Mouse (Mus musculus) lung, postnatal 10 days (tissue): ENCODE measurements around the gene B3gnt3.
"Not testable (repeated sequence)": the region's sequence is repeated elsewhere in the genome, so short reads cannot be mapped to it uniquely, and the experiment has no call there.

Source experiments
- DNase-seq: peaks from one replicate; pipeline ENCODE4 v3.0.0; 2021

The B3gnt3 gene

DNA sequence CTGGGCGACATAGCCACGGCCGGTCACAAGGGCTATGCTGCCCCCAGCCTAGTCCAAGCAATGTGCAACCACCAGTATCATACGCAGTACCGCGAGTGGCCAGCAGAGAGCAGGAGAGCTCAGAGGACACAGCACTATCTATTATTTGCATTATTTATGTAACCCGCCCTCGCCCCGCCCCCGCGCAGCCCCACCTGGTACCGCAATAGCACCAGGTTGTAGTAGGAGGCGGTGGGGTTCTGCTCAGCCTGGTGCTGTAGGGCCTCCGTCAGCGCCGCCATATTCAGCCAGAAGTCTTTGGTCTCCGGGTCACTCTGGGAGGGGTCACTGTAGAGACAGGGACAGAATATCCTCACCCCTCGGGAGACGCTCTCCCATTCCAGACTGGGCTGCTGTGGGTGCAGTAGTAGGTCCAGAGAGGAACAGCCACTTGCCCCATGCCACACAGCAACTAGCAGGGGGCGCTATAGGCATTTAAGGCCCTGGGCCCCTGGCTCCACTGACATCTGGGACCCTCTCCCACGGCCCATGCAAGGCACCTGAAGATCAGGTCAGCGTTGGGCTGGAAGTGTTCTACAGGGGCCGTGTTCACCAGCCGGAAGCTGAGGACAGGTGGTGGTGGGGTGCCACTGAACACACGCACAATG, 8.3 kb upstream of the B3gnt3 start:
- DNase-seq: peak; percentile 87

DNA sequence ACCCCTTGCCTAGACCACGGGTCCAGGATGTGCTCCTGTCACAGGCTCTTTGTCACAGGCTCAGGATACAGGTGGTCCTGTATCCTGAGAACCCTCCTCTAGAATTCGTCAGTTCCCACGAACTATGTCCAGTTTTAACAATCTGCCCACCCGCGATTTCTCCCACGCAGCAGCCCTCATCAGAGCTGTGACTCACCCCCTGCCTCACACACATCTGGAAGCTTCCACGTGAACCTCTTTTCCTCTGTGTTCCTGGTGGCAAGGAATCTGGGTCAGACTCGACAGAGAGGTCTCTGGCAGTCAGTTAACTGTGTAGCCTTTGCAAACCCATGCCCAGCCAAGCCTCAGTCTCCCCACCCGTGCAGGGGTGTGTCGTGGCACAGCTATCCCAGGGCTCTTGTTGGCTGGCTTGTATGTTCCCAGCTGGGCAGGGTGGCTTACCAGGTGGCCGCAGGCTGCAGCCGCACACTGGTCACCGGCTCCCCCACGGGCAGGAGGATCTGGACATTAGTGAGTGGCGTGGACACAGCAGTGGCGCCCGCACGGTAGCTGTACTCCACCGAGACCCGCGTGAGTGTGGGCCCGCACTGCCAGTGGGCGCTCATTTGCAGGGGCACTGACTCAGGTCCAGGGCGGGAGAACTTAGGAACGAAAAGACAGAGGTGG, 7.7 kb upstream of the B3gnt3 start:
- DNase-seq: no peak

DNA sequence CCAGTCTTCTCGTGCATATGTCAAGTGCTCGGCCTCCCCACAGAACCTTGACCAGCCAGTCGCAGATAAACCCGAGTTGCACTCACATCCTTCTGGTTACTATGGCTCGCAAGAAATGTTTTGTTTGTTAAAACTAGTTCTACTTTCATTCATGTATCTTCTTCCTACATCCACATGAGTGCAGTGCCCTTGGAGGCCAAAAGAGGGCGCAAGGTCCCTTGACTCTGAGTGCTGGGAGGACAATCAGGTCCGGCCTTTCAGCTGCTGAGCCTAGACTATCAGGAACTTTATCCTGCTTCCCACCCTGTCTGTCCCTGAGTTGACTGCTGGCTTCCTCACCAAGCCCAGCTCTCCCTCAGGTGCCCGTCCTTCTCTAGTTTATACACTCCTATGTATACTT, 6.3 kb upstream of the B3gnt3 start:
- DNase-seq: peak; percentile 58

DNA sequence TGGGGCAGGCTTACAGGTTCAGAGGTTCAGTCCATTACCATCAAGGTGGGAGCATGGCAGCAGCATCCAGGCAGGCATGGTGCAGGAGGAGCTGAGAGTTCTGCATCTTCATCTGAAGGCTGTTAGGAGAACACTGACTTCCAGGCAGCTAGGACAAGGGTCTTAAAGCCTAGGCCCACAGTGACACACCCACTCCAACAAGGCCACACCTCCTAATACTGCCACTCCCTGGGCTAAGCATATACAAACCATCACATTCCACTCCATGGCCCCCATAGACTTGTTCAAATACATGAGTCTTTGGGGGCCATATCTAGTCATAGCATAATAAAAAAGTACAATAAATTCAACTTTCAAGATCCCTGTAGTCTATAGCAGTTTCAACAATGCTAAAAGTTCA, 1.8 kb upstream of the B3gnt3 start:
- not testable (repeated sequence) for DNase-seq

DNA sequence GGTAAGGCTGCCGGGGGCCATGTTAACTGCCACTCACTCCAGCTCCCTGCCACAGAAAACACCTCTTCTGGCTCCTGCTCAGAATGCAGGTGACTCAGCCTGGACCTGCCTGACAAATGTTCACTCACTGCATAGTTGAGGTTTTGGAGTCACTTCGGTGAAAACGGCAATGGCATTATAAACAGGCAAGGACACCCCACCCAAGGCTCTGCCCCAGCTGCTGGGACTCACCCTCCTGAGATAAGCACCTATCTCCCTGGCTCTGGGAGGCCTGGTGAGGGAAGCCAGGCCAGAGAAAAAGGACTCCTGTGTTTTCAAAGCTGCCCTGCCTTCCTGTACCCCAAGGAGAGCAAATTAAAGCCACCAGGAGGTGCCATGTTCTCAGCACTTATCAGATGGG, 1.3 kb upstream of the B3gnt3 start:
- no peak for DNase-seq

DNA sequence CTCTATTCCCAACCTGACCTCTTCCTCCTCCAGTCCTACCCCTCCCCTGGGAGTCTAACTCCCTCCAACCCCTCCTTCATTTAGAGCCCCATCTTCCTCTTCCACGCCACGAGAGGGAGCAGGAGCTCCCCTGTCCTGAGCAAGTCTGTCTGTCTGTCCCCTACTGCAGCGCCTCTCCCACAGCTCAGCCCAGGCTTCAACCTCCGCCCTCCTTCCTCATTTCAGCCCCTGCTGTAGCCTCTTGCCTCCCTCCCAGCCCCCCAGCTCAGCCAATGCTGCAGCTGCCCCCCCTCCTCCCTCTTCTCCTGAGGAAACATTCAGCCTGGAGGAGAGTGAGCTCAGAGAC, 471 bp upstream of the B3gnt3 start:
- DNase-seq: no peak

DNA sequence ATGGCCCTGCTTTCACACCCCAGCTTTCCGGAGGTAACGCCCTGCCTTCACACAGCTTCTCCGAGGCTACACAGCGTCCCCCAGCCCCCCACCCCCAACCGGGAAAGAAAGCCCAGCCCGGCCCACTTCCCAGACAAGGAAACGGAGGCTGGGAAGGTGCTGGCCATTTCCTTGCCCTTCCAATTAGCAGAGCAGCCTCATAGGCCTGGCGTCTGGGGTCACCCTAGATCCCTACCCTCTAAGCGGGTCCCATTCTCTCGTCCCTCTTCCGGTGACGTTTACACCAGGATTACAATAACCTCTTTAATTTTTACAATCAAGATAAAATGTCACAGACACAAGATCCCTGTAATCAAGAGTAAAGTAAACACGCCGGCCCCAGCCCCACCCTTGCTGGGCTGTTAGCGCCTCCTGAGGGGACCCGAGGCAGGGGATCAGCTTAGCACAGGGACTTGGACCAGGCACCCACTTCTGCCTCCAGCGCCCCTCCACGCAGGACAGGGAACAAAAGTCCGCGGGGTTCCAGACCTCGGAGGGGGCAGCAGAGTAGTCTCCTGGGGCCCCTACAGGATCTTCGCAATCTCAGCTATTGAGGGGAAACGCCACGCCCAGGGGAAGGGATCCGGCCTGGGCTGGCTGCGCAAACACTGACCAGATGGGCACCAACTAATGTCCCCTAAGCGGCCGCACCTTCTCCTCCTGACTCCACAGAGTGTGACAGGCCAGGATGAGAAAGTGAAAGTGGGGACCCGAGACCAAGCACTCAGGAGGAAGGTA, 908 bp downstream of the B3gnt3 start:
- DNase-seq: peak; percentile 59

DNA sequence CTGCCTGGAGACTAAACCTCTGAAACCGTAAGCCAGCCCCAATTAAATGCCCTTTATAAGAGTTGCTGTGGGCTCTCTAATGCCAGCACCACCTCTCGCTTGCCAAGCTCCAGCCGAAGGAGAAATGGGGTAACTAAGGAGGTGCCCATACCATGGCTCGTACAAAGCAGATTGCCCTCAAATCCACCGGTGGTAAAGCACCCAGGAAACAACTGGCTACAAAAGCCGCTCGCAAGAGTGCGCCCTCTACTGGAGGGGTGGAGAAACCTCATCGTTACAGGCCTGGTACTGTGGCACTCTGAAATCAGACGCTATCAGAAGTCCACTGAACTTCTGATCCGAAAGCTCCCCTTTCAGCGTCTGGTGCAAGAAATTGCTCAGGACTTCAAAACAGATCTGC, 6.1 kb downstream of the B3gnt3 start:
- DNase-seq: not testable (repeated sequence)

DNA sequence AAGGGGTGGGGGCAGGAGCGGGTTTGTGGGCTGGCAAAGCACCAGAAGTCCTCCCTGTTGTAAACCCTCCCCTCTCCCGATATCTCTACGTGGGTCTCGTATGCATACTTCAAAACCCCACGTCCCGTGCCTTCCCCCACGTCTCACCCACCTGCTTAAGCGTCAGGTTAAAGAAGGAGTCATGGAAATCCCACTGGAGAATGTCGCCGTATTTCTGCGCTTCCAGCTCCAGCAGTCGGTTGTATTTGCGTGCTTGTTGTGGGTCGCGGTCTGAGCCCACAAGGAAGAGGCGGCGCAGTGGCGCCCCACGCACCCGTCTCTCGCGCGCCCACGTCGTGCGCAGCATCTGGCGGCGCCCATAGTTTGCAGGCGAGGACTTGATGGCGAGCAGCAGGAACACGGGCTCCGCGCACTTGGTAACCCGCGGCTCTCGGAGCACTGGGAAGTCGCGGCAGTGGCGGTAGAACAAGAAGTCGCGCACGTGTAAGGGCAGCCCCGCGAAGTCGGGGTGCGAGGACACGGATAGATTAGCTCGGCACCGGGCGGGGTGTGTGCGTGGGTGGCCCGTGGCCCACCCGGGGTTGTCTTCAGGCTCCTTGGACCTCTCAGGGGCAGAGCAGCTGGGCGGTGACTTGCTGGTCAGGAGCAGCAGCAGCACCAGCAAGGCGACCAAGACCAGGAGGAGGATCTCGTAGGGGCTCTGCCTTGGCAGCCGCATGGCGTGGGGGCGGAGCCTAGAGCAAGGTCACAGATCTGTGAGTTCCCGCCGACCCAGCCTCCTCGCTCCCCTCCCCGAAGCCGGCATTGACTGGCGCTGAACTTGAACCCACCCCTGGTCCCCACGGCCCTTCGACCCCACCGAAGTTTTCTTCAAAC, 8.2 kb downstream of the B3gnt3 start:
- no peak for DNase-seq

DNA sequence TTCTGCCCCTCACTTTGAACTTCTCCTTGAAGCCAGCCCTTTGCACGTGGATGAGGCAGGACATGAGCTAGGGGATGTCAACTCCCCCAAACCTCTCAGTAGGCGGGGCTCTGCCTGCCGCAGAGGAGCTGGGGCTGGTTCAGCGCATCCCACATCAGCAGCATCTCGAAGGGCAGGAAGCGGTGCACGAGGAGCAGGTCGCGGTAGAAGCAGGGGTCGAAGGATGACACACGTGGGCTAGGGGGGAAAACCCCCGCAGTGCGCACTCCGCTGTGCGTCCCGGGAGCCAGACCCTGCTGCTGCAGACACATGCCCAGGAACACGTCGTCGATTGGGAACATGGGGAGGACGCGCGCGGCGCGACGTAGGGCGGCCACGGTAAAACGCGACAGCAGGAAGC, 9.1 kb downstream of the B3gnt3 start:
- no peak for DNase-seq

DNA sequence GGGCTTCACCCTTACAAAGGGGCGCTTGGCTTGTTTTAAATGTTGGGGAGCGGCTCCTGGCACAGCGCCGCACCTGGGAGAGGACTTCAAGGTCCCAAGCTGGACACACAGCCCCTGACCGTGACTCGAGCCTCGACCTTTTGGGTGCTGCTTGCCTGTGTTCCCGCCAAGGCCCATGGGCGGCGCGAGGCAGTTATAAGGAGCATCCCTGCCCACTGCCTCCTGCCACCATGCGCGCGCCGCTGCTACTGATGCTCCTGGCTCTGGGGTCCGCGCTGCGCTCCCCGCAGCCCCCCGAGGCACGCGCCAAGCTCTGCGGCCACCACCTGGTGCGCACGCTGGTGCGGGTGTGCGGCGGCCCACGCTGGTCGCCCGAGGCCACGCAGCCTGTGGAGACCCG, 12.6 kb downstream of the B3gnt3 start, which contains the start of gene Insl3:
Gene Insl3 (plus strand): TSS at position 187 of the 400 bp plus-strand sequence.
- no peak for DNase-seq

DNA sequence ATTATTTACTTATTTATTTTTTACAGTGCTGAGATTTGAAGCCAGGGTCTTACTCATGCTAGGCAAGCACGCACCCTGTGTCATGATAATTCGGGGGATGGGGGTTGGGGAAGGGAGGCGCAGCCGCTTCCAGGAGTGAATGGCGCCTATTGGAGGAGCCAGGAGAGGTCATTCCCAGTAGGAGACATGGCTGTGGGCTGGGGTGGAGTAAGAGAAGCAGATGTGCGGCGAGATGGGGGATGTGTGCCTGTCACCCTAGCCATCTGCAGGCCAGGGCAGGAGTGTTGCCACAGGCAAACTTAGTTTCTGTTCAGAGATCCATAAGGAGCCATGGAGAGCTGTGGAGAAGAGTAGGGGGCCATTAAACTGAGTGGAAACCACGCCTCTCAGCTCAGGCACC, 14.0 kb downstream of the B3gnt3 start:
- DNase-seq: no peak

DNA sequence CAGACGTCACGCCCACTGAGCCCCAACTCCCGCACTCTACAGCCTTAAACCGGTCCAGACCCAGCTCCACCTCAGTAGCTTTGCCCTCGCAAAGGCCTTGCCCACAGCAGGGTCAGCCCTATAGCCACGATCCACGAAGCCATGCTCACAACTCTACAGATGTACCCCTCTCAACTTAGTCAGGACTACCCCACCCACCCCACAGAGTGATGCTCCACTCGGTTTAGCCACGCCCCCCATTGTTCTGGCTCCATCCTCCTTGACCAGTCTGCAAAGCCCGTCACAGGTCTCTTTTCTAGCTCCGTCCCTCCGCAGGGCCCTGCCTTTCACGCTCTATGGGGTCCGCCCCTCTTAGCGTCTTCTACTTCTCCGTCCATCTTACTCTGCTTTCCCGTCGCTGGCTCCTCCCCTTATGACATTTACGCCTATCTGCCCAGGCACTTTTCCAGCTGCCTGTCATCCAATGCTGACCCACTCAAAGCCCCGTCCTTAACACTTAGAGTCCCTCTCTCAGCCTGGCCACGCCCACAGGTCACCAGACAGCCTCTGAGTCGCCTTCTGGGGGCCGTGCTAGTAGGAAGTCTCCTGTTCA, 15.3 kb downstream of the B3gnt3 start:
- peak; percentile 36 for DNase-seq

DNA sequence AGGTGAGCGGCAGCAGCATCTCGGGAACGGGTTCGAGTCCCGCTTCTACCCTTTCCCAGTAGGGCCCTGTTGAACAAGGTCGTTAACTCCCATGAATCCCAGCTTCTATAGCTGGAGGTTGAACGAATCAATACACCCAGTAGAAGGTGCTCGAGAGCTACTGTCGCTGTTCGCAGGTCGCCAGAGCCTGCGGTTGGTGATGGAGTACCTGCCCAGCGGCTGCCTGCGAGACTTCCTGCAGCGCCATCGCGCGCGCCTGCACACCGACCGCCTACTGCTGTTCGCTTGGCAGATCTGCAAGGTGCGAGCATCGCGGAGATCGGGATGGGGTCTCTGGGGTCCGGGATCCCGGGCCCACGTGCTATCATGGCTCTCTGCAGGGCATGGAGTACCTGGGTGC, 16.0 kb downstream of the B3gnt3 start:
- no peak for DNase-seq

DNA sequence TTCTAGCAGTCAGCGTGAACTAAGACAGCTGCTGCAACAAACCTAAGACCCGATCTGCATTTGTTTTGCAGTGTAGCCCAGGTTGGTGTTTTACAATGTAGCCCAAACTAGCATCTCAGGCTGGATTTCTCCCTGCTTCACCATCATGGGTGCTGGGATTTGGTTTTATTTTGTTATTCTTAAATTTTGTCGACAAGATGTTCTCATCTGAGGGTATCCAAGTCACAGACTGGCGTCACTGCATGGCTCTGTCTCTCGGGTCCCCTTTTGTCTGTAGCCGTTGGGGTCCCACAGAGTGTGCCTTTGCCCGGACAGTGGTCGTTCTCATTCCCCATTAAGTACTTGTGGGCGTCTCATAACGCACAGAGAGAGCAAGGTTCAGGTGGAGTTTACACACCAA, 16.9 kb downstream of the B3gnt3 start:
- DNase-seq: no peak

DNA sequence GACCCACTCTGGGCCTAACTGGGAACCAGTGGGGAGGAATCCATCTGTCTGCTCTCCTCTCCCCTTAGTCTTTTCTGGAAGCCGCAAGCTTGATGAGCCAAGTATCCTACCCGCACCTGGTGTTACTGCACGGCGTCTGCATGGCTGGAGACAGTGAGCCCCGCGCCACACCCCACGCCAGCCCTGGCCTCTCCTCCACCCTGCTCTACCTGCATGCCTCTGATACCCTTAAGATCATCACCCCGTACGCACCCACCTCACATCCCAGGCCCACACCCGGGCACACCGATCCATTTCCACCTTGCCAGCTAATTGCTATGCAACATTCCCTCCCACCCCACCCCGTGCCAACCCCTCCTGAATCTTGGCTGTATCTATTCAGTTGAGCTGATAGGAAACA, 18.8 kb downstream of the B3gnt3 start:
- DNase-seq: no peak

DNA sequence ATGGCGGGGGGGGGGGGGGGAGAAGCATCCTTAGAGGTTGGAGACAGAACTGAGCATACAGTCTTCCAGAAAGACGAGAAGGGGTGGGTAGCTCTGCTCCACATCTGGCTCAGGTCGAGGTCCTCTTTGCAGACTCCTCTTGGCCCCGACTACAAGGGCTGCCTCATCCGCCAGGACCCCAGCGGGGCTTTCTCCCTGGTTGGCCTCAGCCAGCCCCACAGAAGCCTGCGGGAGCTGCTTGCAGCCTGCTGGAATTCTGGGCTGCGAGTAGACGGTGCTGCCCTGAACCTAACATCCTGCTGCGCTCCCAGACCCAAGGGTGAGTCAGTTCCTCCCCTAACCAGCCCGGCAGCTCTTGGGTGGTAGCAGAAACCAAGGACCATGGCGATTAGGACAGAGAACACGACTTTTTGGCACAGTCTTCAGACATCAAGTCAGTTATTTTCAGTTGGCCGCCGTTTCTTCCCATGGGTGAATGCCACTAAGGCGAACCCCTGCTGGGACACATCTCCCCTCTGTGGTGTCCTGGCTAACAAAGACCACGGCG, 20.1 kb downstream of the B3gnt3 start:
- no peak for DNase-seq

DNA sequence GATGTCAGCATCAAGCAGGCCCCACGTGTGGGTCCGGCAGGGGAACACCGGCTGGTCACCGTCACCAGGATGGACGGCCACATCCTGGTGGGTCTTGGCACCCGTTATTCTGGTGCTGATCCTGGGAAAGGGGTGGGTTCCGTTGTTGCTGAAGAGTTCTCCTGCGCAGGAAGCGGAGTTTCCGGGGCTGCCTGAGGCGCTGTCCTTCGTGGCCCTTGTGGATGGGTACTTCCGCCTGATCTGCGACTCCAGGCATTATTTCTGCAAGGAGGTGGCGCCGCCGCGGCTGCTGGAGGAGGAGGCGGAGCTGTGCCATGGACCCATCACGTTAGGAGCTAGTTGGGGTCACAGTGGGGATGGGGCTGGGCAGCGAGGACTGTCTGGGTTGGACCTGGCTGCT, 21.1 kb downstream of the B3gnt3 start:
- DNase-seq: peak; percentile 38

DNA sequence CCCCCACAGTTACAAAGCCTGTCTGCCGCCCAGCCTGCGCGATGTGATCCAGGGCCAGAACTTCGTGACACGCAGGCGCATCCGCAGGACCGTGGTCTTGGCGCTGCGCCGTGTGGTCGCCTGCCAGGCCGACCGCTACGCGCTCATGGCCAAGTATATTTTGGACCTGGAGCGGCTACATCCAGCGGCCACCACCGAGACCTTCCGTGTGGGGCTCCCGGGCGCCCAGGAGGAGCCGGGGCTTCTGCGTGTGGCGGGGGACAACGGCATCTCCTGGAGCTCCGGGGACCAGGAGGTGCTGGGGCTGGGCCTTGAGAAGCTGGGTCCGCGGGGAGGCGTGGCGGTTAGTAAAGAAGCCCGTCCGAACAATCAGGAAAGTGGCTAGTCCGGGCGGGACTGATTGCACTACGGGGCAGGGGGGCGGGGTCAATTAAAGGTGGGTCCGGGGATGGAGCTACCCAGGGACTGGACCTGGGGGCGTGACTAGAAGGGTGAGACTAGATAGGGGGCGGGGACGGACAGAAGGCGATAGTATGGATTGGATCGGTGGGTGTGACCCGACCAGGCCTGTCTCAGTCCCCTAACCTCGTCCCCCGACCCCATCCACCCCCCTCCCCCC, 21.9 kb downstream of the B3gnt3 start:
- no peak for DNase-seq

DNA sequence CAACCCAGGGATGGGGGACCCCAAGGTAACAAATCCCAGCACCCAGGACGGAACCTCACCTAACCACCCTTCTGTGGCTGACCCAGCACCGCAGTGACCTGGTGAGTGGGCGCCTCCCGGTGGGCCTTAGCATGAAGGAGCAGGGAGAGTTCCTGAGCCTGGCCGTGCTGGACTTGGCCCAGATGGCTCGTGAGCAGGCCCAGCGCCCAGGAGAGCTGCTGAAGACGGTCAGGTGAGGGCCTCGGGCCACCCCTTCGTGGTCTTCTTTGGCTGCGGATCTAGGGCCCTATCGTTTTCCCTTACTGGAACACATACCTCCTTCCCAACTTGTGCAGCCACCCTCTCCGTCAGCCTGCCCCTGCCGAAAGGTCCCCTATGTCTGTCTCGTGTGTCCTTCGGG, 22.5 kb downstream of the B3gnt3 start:
- no peak for DNase-seq

DNA sequence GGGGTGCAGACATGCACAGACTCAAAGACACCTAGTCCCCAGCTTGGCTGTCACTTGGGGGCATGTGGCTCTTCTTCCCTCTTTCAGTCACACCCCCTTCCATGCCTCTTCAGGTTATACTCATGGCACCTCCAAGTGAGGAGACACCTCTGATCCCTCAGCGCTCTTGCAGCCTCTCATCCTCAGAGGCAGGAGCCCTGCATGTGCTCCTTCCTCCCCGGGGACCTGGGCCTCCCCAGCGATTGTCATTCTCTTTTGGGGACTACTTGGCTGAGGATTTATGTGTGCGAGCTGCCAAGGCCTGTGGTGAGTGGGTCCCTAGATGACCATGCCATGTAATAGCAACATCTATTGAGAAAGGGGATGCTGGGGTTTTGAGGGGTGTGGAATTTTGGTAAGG, 23.4 kb downstream of the B3gnt3 start:
- no peak for DNase-seq

DNA sequence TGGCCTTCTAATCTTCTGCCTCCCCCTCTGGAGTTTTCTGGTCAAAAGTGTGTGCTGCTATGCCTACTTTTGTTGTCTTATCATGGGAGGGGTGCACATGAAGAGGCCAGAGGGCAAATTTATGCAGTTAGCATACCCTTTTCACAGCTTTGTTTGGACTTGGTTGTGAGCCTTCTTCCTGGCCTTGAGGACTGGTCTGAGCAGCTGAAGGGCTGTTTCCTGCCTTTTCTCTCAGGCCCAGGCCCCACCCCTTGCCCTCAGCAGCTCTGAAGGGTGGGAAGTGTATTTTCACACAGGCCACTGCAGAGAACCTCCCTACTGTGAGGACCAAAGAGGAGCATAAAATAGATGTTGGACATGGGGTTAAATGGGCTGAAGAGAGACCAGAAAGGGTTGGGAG, 24.0 kb downstream of the B3gnt3 start:
- DNase-seq: peak; percentile 59
